Mouse (Mus musculus) small intestine, adult 2 months (tissue): Measurements from ENCODE around the gene Cfap44.

Experiments used
- CTCF ChIP-seq: fragments of 200-500 bp; IDR thresholded peaks from 2 replicates; pipeline ENCODE4 v1.5.1; 2012; ENCODE audit warnings: low read depth, mild to moderate bottlenecking, control low read depth, inconsistent platforms, low read length, moderate library complexity, mixed read lengths; ENCODE audit not compliant: insufficient replicate concordance, insufficient read length; ENCODE audit errors: extremely low read depth
- POLR2A ChIP-seq: fragments of 200-500 bp; IDR thresholded peaks from 2 replicates; pipeline ENCODE4 v1.6.1; 2012; ENCODE audit warnings: low read depth, mild to moderate bottlenecking, control low read depth, inconsistent platforms, low read length, moderate library complexity

DNA sequence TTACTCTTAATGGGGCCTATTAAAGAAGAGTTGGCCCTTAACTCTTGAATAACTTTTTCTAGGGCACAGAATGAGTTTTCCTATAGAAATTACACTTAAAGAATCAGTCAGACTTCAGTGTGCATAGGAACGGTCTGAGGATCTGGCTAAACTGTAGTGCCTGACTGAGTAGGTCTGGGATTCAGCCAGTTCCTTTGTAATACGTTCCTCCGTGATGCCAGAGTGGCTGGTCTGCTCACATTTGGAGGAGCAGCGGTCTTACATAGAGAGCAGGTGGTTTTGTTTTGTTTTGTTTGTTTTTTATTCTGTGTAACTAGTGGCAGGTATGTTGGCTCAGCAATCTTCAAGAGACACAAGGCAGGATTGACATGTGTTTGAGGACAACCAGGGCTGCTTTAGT, 14.6 kb upstream of the Cfap44 start:
- TF ChIP-seq CTCF = no peak
- TF ChIP-seq POLR2A = no peak
